Mouse (Mus musculus) forebrain, embryonic 13.5 days (tissue): ENCODE data around the gene Ttc39b. TPM values are rescaled to one million over a fixed set of nuclear protein-coding genes. Genes with fewer than 3 reads are reported as not detected.
A peak's percentile ranks its signal among the peaks of the same experiment; 100 is the strongest.

Experiments
- ATAC-seq: fragments of 200-750 bp; cut with Nextera tagmentation; 2 replicates; pipeline ENCODE4 v1.8.0; 2017
- H3K27ac ChIP-seq: fragments of 300-500 bp; sonication (generic); 2 replicates; pipeline ENCODE4 v1.5.1; 2015; ENCODE audit warnings: inconsistent platforms, mild to moderate bottlenecking, moderate library complexity
- H3K27me3 ChIP-seq: fragments of 300-500 bp; sonication (generic); 2 replicates; pipeline ENCODE4 v1.6.1; 2015; ENCODE audit warnings: mild to moderate bottlenecking, inconsistent platforms
- H3K36me3 ChIP-seq: fragments of 300-500 bp; sonication (generic); 2 replicates; pipeline ENCODE4 v1.6.1; 2015; ENCODE audit warnings: mild to moderate bottlenecking, inconsistent platforms; ENCODE audit not compliant: poor library complexity, severe bottlenecking
- H3K4me1 ChIP-seq: fragments of 300-500 bp; sonication (generic); 2 replicates; pipeline ENCODE4 v1.6.1; 2015; ENCODE audit warnings: inconsistent platforms
- H3K4me2 ChIP-seq: fragments of 300-500 bp; sonication (generic); 2 replicates; pipeline ENCODE4 v1.6.1; 2015; ENCODE audit warnings: inconsistent platforms, mild to moderate bottlenecking, moderate library complexity
- H3K4me3 ChIP-seq: fragments of 300-500 bp; sonication (generic); 2 replicates; pipeline ENCODE4 v1.5.1; 2015; ENCODE audit warnings: mild to moderate bottlenecking, inconsistent platforms
- H3K9ac ChIP-seq: fragments of 300-500 bp; sonication (generic); 2 replicates; pipeline ENCODE4 v1.6.1; 2015; ENCODE audit warnings: mild to moderate bottlenecking, inconsistent platforms
- H3K9me3 ChIP-seq: fragments of 300-500 bp; sonication (generic); replicated peaks from 2 replicates; pipeline ENCODE4 v1.6.1; 2016; ENCODE audit warnings: inconsistent platforms
- WGBS: fragments of 180-500 bp; shearing (Covaris S2); methylation state at CpG from one replicate; pipeline ENCODE4 v1.1.7; 2015; 5-methylcytosine and 5-hydroxymethylcytosine counted together
- polyA plus RNA-seq: library from polyadenylated mRNA; unstranded; fragments of >200 nt; fragmentation: Nextera tagmentation; extraction: Ambion mirVana; gene quantifications from 2 replicates; pipeline ENCODE4 v1.2.1, GENCODE M21; 2015

Gene Ttc39b
- 9.9 and 12.8 TPM in 2 replicates for polyA plus RNA-seq

DNA sequence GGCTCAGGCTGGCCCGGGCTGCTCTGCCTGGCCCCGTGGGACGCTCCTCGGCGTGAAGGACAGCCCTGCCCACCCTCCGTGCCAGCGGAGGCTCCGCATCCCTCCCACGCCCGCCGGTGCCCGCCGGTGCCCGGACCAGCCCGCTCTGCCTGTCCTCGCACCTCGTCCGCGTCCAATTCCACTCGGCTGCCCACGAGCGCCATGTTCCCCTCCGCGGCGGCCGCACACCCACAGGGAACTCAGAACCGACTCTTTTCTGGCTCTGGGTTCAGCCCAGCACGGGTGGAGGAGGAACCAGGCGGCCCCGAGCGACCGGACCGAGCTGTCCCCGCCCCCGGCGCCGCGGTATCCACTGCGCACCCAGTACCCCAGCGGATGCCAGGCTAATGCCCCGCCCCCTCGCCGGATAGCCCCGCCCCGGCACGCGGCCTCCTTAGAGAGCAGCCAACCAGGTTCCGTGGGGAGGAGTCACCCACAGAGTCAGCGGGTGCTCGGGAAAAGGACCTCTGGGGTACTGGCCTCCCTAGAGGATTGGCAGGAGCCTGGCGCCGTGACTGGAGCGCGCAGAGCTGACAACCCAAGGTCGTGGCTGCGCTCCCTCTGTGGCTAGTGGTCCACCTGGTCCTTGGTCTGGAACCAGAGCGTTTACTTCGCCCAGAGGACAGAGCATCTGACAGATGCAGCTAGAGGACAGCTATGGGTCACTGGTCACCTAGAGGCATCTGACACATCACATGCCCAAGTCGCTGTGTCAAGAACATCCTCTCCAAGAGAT lies at the start of gene Ttc39b:
Gene Ttc39b, minus strand, starts transcription at position 346 of the 775 bp plus-strand sequence.
- Histone ChIP-seq H3K36me3 (no peaks in the 10 kb centered on the region), H3K9me3 (no peaks in the 10 kb centered on the region), H3K4me3 (peak within 1 kb of the TSS; percentile 71), H3K4me2 (peak within 1 kb of the TSS; percentile 100), H3K4me1 (peaks cover 10% of the 10 kb centered on the region), H3K9ac (peak within 1 kb of the TSS; percentile 68), H3K27me3 (peaks cover 8% of the 10 kb centered on the region; the same call in 1 of the 2 replicates), H3K27ac (no peak within 1 kb of the TSS)
- WGBS: under 1% methylated on average over 58 of the region's 59 CpGs
- peak; percentile 99 for ATAC-seq

DNA sequence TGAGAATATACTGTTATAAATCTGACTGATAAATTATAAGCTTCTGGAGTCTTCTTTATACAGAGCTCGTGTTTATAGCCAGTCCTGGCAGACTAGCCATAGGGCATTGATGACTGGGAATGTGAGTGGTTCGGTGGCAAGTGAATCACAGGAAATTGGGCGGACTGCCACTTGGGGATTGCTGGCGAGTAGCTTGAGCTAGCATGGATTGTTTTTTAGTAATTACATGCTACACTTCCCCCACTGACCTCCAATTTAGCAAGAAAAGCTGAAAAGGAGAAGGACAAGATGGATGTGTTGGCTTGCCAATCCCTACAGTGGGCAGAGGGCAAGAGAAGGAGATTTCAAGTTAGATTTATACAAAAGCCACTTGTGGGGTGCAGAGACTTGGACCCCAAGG lies 49.3 kb upstream of the Ttc39b start:
- Histone ChIP-seq H3K9ac (no peak overlapping the region), H3K4me3 (no peak overlapping the region), H3K36me3 (no peaks in the 10 kb centered on the region), H3K27ac (no peak overlapping the region), H3K9me3 (no peaks in the 10 kb centered on the region), H3K4me1 (no peaks in the 10 kb centered on the region), H3K4me2 (no peak overlapping the region), H3K27me3 (no peaks in the 10 kb centered on the region)
- ATAC-seq: no peak
- WGBS: 59% methylated on average over 4 of the region's 4 CpGs

DNA sequence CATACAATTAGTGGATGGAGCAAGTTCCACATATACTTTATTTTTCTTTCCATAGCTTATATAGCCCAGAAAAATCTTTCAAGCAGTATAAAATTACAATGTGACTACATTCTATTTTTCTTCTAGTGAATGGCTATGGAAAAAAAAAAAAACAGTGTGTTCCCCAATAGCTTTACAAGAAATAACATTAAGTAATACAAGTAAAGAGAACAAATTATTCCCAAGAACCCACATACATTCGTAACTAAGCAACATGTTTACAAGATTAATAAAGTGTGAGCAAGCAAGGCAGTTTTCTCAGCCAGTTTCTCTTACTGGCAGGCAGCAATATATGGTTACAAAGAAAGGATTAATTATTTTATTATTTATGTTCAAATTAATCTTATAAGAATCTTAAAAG lies 33.7 kb upstream of the Ttc39b start:
- Histone ChIP-seq H3K27me3 (no peaks in the 10 kb centered on the region), H3K36me3 (no peaks in the 10 kb centered on the region), H3K9ac (no peak overlapping the region), H3K27ac (no peak overlapping the region), H3K4me1 (no peaks in the 10 kb centered on the region), H3K4me3 (no peak overlapping the region), H3K9me3 (peaks cover 6% of the 10 kb centered on the region), H3K4me2 (no peak overlapping the region)
- 88% methylated on average over 1 of the region's 1 CpGs for WGBS
- ATAC-seq: no peak

DNA sequence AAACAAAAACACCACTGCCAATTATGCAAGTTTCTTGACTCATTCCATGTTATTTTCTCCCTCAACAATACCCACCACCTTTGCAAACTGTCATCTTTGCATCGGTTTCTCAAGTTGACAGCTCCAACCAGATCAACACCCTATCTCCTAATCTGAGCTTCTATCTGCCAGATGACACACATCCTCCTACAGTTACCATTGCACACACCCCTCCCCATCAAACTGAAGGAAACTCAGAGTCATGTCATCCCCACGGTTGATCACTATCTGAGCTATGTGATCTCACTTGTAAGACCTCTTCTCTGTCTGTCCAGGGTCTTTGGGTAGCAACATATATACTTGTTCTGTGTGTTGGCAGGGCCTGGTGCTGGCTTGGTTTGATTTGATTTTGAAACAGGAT lies 30.7 kb upstream of the Ttc39b start:
- peaks cover 3% of the 10 kb centered on the region for H3K9me3 ChIP-seq
- H3K4me3 ChIP-seq: no peak overlapping the region
- H3K4me2 ChIP-seq: no peak overlapping the region
- no peaks in the 10 kb centered on the region for H3K36me3 ChIP-seq
- H3K4me1 ChIP-seq: no peaks in the 10 kb centered on the region
- no peak overlapping the region for H3K27ac ChIP-seq
- ATAC-seq: no peak
- 95% methylated on average over 2 of the region's 2 CpGs for WGBS
- H3K9ac ChIP-seq: no peak overlapping the region
- no peaks in the 10 kb centered on the region for H3K27me3 ChIP-seq

DNA sequence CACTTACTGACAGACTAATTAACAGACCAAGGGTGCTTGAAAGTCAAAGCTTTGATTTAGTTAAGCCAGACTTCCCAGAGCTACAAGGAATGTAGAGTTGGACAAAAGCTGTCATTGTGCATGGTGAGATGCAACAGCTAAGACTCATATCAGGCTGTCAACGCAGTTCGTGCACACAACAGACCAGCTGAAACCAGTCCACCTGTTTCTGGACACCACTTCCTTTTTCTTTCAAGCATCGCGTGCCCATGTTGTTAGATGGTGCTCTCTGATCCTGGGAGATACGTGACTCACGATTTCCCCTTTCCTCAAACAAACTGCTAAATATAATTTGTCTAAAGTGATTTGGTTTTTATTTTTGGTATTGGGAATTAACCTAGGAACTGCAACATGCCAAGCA lies 29.9 kb upstream of the Ttc39b start:
- peaks cover 3% of the 10 kb centered on the region for H3K9me3 ChIP-seq
- no peak overlapping the region for H3K4me2 ChIP-seq
- 83% methylated on average over 6 of the region's 6 CpGs for WGBS
- no peak overlapping the region for H3K4me3 ChIP-seq
- H3K9ac ChIP-seq: no peak overlapping the region
- H3K4me1 ChIP-seq: no peaks in the 10 kb centered on the region
- H3K27me3 ChIP-seq: no peaks in the 10 kb centered on the region
- no peaks in the 10 kb centered on the region for H3K36me3 ChIP-seq
- H3K27ac ChIP-seq: no peak overlapping the region
- no peak for ATAC-seq

DNA sequence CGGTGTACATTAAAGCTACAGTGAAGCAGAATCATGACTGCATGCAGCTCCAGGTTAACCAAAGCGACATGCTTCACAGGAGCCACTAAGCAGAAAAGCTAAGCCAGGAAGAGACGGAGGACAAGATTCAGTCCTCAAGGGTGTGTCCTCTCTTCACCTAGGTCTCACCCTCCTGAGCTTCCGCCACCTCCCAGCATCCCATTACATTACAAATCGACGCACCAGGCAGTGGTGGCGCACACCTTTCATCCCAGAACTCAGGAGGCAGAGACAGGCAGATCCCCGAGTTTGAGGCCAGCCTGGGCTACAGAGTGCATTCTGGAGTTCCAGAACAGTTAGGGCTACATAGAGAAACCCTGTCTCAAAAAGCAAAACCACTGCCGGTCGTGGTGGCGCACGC lies 29.2 kb upstream of the Ttc39b start:
- no peaks in the 10 kb centered on the region for H3K36me3 ChIP-seq
- H3K27me3 ChIP-seq: no peaks in the 10 kb centered on the region
- no peak overlapping the region for H3K4me2 ChIP-seq
- H3K9me3 ChIP-seq: peaks cover 3% of the 10 kb centered on the region
- no peak overlapping the region for H3K4me3 ChIP-seq
- H3K9ac ChIP-seq: no peak overlapping the region
- H3K27ac ChIP-seq: no peak overlapping the region
- 94% methylated on average over 12 of the region's 12 CpGs for WGBS
- H3K4me1 ChIP-seq: no peaks in the 10 kb centered on the region
- no peak for ATAC-seq

DNA sequence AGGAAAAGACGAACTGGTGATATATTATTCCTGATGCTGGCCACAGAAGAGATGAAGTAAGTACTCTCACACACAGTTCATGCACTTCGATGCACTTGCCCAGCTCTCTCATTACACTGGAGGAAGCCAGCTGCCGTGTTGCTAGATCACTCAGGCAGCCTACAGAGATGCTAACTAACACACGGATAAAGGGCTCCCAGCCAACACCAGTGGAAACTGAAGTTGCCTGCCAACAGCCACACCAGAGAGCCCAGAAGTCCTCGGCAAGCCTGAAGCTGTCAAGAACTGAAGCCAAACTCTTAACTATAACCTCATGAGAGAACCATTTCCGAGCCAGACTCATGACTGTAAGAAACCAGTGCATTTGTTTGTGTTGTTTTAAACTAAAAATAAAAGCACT lies 26.7 kb upstream of the Ttc39b start:
- 47% methylated on average over 6 of the region's 6 CpGs for WGBS
- Histone ChIP-seq H3K4me1 (no peaks in the 10 kb centered on the region), H3K36me3 (no peaks in the 10 kb centered on the region), H3K9me3 (no peaks in the 10 kb centered on the region), H3K4me3 (no peak overlapping the region), H3K27ac (no peak overlapping the region; the same call in 1 of the 2 replicates), H3K9ac (no peak overlapping the region), H3K27me3 (no peaks in the 10 kb centered on the region), H3K4me2 (no peak overlapping the region)
- peak; percentile 94 for ATAC-seq

DNA sequence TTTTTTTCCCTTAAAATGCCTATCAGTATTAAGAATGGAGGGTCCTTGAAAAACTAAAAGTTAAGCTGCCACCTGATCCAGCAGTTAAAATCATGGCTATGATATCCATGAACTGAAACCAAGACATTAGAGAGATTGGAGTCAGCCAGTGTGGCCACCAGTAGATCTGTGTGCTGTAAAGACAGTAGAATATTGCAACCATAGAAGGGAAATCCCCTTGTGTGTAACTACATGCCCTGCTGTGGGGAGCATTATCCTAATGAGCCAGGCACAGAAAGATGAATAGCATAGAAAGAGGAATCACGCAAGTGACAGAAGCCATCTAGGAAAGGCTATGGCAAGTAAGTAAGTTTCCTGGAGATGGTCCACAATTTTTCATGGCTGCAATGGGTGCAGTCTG lies 24.9 kb upstream of the Ttc39b start:
- Histone ChIP-seq H3K27me3 (no peaks in the 10 kb centered on the region), H3K9me3 (no peaks in the 10 kb centered on the region), H3K36me3 (no peaks in the 10 kb centered on the region), H3K4me1 (no peaks in the 10 kb centered on the region), H3K4me3 (no peak overlapping the region), H3K4me2 (no peak overlapping the region), H3K27ac (no peak overlapping the region), H3K9ac (no peak overlapping the region)
- WGBS: 66% methylated on average over 1 of the region's 1 CpGs
- no peak for ATAC-seq

DNA sequence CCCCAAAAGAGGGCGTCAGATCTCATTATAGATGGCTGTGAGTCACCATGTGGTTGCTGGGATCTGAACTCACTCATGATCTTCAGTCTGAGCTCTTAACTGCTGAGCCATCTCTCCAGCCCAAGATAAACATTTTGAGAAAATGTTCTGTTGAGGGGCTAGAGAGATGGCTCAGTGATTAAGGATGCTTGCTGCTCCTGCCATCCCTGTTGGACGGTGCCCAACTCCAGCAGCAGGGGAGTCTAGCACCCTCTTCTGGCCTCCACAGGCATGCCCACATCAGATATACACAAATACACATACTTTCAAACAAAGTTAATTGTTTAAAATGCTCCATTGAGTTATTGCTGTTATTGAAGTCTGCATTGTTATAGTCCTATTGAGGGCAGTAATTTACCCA lies 19.8 kb upstream of the Ttc39b start:
- Histone ChIP-seq H3K36me3 (no peaks in the 10 kb centered on the region), H3K27me3 (no peaks in the 10 kb centered on the region), H3K4me1 (no peaks in the 10 kb centered on the region), H3K4me3 (no peak overlapping the region), H3K4me2 (no peak overlapping the region), H3K9me3 (no peaks in the 10 kb centered on the region), H3K27ac (no peak overlapping the region), H3K9ac (no peak overlapping the region)
- ATAC-seq: no peak
- 63% methylated on average over 2 of the region's 2 CpGs for WGBS

DNA sequence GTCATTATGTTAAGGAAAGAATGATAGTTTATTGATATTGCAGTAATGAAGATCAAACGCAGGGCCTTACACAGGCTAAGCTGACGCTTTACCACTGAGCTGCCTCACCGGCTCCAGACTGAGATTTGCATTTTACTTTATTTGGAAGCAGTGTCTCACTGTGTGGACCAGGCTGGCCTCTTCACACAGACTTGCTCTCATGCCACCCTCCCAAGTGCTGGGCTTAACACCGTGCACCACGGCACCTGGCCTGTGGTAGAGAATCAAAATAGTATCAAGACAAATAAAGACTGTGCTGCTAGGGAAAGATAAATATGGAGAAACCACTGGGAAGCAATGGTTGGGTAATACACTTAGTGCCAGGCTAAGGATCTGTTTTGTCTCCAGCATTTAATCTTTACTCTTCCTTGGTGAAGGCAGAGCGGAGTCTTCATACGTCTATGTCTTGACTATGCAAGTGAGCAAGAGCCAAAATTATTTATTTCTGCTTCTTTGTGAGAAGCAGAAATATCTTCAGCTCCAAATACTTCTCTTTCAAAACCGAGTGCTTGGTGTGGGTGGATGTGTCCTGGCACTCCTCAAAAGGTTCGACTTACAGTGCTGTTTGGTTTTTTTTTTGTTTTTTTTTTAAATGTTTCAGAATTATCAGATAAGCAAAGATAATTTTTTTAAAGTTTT lies 19.2 kb upstream of the Ttc39b start:
- Histone ChIP-seq H3K4me2 (no peak overlapping the region), H3K27me3 (no peaks in the 10 kb centered on the region), H3K27ac (no peak overlapping the region), H3K4me3 (no peak overlapping the region), H3K9ac (no peak overlapping the region), H3K4me1 (no peaks in the 10 kb centered on the region), H3K9me3 (no peaks in the 10 kb centered on the region), H3K36me3 (no peaks in the 10 kb centered on the region)
- 85% methylated on average over 9 of the region's 9 CpGs for WGBS
- ATAC-seq: no peak

DNA sequence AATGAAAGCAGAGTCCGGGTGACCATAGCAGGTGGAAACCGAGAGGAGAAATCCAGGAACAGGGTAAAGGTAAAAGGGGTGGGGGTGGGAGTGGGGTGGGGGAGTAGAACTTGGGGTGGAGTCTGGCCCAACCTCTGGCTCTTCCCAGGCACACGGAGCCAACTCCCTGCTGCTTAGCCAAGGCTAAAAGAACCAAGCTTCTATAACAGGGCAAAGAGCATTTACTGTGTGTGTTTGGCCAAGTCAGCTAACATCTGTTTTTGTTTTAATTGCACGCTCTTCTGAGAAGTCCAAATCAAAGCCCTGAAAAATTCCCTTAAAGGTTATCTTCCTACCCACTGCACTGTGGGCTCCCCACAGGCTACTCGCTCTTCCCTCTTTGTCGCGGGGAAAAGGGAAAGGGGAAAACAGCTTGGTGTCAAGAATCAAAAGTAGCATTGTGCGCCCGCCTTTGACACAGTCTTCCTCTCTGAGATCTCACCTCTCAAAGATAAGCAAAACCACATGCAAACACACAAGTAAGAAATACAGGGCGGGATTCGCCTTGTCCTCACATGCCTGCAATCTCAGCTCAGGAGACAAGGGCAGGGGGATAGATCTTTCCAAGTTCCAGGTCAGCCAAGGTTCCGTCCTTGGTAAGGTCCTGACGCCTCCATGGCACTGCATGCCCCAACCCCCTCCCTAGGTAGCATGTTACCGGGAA lies 18.4 kb upstream of the Ttc39b start:
- H3K27ac ChIP-seq: no peak overlapping the region
- no peak overlapping the region for H3K4me2 ChIP-seq
- 67% methylated on average over 14 of the region's 14 CpGs for WGBS
- H3K9me3 ChIP-seq: no peaks in the 10 kb centered on the region
- H3K9ac ChIP-seq: no peak overlapping the region
- no peaks in the 10 kb centered on the region for H3K36me3 ChIP-seq
- ATAC-seq: no peak
- H3K4me3 ChIP-seq: no peak overlapping the region
- H3K4me1 ChIP-seq: no peaks in the 10 kb centered on the region
- H3K27me3 ChIP-seq: no peaks in the 10 kb centered on the region

DNA sequence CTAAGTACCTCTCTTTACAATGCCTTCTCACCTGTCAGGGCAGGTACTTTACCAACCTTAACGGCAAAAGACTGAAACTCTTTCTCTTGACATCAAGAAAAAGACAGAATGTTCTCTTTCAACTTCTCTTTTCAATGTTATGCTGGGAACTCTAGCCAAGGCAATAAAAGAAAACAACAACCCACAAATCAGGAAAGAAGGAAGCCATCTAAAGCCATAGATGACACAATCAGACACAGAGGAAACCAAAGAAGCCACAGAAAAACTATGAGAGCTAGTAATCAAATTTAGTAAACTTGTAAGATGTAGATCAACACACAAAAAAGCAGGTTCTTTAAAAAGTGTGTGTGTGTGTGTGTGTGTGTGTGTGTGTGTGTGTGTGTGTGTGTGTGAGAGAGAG lies 15.3 kb upstream of the Ttc39b start:
- Histone ChIP-seq H3K9me3 (no peaks in the 10 kb centered on the region), H3K4me1 (no peaks in the 10 kb centered on the region), H3K4me2 (no peak overlapping the region), H3K27ac (no peak overlapping the region), H3K27me3 (no peaks in the 10 kb centered on the region), H3K36me3 (no peaks in the 10 kb centered on the region), H3K4me3 (no peak overlapping the region), H3K9ac (no peak overlapping the region)
- WGBS: 83% methylated on average over 1 of the region's 1 CpGs
- ATAC-seq: no peak
